In the genomic region with DNA sequence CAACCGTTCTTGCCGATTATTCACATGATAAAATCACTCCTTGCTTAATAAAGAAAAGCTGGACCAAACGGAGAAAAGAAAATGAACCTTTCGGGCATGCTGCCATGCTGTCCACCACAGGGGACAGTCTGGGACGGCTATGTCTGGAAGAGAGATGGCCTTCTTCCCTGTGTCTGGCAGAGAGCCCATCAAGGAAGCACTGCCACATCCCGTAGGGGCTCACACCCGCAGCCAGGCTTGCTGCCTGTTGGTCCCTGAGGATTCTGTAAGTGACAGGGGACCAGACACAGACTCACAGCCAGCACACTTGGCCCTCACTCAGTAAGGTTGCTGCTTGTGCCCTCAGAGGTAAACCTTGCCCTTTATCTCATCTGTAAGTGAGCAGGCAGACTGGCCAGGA, we compare ENCODE assay signal across 9 mouse cellular contexts.
DNase-seq lines count a peak whose midpoint lies in the region.
"Had no signal": no experiment of that assay in that cellular context is flagged by ENCODE, and none has a peak within 500 bp of the region (broad histone marks: within the 10 kb centered on the region; RNA-seq: fewer than 3 reads in every experiment).

No protein-coding gene starts in this region.

- DNase-seq in adrenal gland, adult (ENCODE audit: inconsistent age in 2 of 2, low spot score in 1 of 2) = peak; percentile 19 to 63
- DNase-seq in adrenal gland, postnatal 4 days (ENCODE audit: low spot score in 2 of 2) = no peak
- DNase-seq in kidney, adult 8-10 months = peak; percentile 4 to 5
- no peak for DNase-seq in kidney, adult 9 months
- DNase-seq in cerebellum, adult 11-12 months = peak; percentile 43
- DNase-seq in heart, postnatal 4 days = peak; percentile 23
- no peak for DNase-seq in testis, postnatal 10 days (ENCODE audit: low spot score)
- no peak for DNase-seq in ovary, postnatal 14 days (ENCODE audit: low spot score)
- DNase-seq: gastrocnemius, postnatal 36 days had no signal

Comparison
In these comparisons a context has a peak if more than half of its experiments do, and no peak if none do; other contexts are left out.
1. DNase-seq: peak in adrenal gland, adult (2 of 2), kidney, adult 8-10 months (2 of 2), cerebellum, adult 11-12 months (single experiment) and heart, postnatal 4 days (single experiment); none in adrenal gland, postnatal 4 days (0 of 2), kidney, adult 9 months (single experiment), testis, postnatal 10 days (single experiment) and ovary, postnatal 14 days (single experiment).